Mouse (Mus musculus): Measurements from ENCODE around the gene Rgl2. TPM values are rescaled to one million over a fixed set of nuclear protein-coding genes. Genes with fewer than 3 reads are reported as not detected.
"Not testable (repeated sequence)": the region's sequence is repeated elsewhere in the genome, so short reads cannot be mapped to it uniquely, and the experiment has no call there.

The Rgl2 gene
- total and polyA plus RNA-seq, 2 experiments from 2014 or later: 21.1 to 144 TPM

GRCm38 (mm10) chr17:33950131-33950625 lies 20.8 kb downstream of the Rgl2 start:
- Histone ChIP-seq H3K27me3 (ENCODE audit: control insufficient read depth, insufficient read depth, low read length) (no peaks in the 10 kb centered on the region), H3K9ac (replicated peaks; ENCODE audit: low read depth, low read length) (peak overlapping the region; percentile 57; the same call in 1 of the 2 replicates), H3K36me3 (replicated peaks; ENCODE audit: control insufficient read depth, insufficient read depth, low read length) (peaks cover 24% of the 10 kb centered on the region), H3K4me1 (ENCODE audit: control insufficient read depth, insufficient read depth) (peaks cover 32% of the 10 kb centered on the region), H3K4me3 (ENCODE audit: low read depth, low read length) (peak overlapping the region; percentile 55), H3K4me2 (ENCODE audit: low read depth, low read length) (peak overlapping the region; percentile 90), H3K9me3 (replicated peaks; ENCODE audit: control insufficient read depth, low read length) (no peaks in the 10 kb centered on the region), H3K27ac (ENCODE audit: low read depth) (no peak overlapping the region)
- no peak for TF ChIP-seq CTCF (IDR thresholded peaks at IDR 0.05; ENCODE audit: low read depth)
- DNase-seq (ENCODE audit: low spot score) (no peak), ATAC-seq (ENCODE audit: insufficient read depth, low read depth) (no peak)
- 69% methylated on average over 10 of the region's 10 CpGs for WGBS

- no peaks in the 10 kb centered on the region for H3K9me3 ChIP-seq (replicated peaks; ENCODE audit: control insufficient read depth, low read length)
- H3K4me2 ChIP-seq (ENCODE audit: low read depth, low read length): peak within 1 kb of the TSS; percentile 90
- no peaks in the 10 kb centered on the region for H3K27me3 ChIP-seq (ENCODE audit: control insufficient read depth, insufficient read depth, low read length)
- H3K27ac ChIP-seq (ENCODE audit: low read depth): peak within 1 kb of the TSS; percentile 82
- H3K4me1 ChIP-seq (ENCODE audit: control insufficient read depth, insufficient read depth): peaks cover 32% of the 10 kb centered on the region
- peak within 1 kb of the TSS; percentile 55 for H3K4me3 ChIP-seq (ENCODE audit: low read depth, low read length)
- WGBS: under 1% methylated on average over 43 of the region's 45 CpGs
- ATAC-seq (ENCODE audit: insufficient read depth, low read depth) (peak; percentile 56), DNase-seq (ENCODE audit: low spot score) (peak; percentile 84)
- peaks cover 20% of the 10 kb centered on the region for H3K36me3 ChIP-seq (replicated peaks; ENCODE audit: control insufficient read depth, insufficient read depth, low read length)
- H3K9ac ChIP-seq (replicated peaks; ENCODE audit: low read depth, low read length): peak within 1 kb of the TSS; percentile 57
- TF ChIP-seq CTCF (IDR thresholded peaks at IDR 0.05; ENCODE audit: low read depth) (0 out of 2 replicates have a peak, but pooled peaks have one; percentile 2), EP300 (IDR thresholded peaks at IDR 0.05; ENCODE audit: low read depth) (no peak)
Measured at GRCm38 (mm10) chr17:33951021-33951946, 21.9 kb downstream of the Rgl2 start, which contains the start of gene B3galt4. Gene B3galt4, minus strand, starts transcription at chr17:33951488.

- H3K27me3 ChIP-seq (ENCODE audit: control insufficient read depth, insufficient read depth, low read length); H3K27ac ChIP-seq (ENCODE audit: low read depth); H3K9me3 ChIP-seq (replicated peaks; ENCODE audit: control insufficient read depth, low read length); ATAC-seq (ENCODE audit: insufficient read depth, low read depth); H3K9ac ChIP-seq (replicated peaks; ENCODE audit: low read depth, low read length); H3K4me3 ChIP-seq (ENCODE audit: low read depth, low read length); DNase-seq (ENCODE audit: low spot score): not testable (repeated sequence)
- 78% methylated on average over 13 of the region's 13 CpGs for WGBS
- H3K4me2 ChIP-seq (ENCODE audit: low read depth, low read length): peak overlapping the region; percentile 90; the same call in 1 of the 2 replicates
- H3K4me1 ChIP-seq (ENCODE audit: control insufficient read depth, insufficient read depth): peaks cover 37% of the 10 kb centered on the region
- peaks cover 19% of the 10 kb centered on the region for H3K36me3 ChIP-seq (replicated peaks; ENCODE audit: control insufficient read depth, insufficient read depth, low read length)
Measured at GRCm38 (mm10) chr17:33952015-33952414, 22.7 kb downstream of the Rgl2 start.

GRCm38 (mm10) chr17:33952879-33953278 lies 23.5 kb downstream of the Rgl2 start:
- TF ChIP-seq EP300 (IDR thresholded peaks at IDR 0.05; ENCODE audit: low read depth) (no peak), CTCF (IDR thresholded peaks at IDR 0.05; ENCODE audit: low read depth) (no peak)
- WGBS: 76% methylated on average over 4 of the region's 4 CpGs
- Histone ChIP-seq H3K9me3 (replicated peaks; ENCODE audit: control insufficient read depth, low read length) (no peaks in the 10 kb centered on the region), H3K4me3 (ENCODE audit: low read depth, low read length) (no peak overlapping the region), H3K9ac (replicated peaks; ENCODE audit: low read depth, low read length) (no peak overlapping the region), H3K27ac (ENCODE audit: low read depth) (no peak overlapping the region), H3K4me2 (ENCODE audit: low read depth, low read length) (no peak overlapping the region), H3K36me3 (replicated peaks; ENCODE audit: control insufficient read depth, insufficient read depth, low read length) (peaks cover 19% of the 10 kb centered on the region), H3K27me3 (ENCODE audit: control insufficient read depth, insufficient read depth, low read length) (no peaks in the 10 kb centered on the region), H3K4me1 (ENCODE audit: control insufficient read depth, insufficient read depth) (peaks cover 37% of the 10 kb centered on the region)
- no peak for ATAC-seq (ENCODE audit: insufficient read depth, low read depth)
- no peak for DNase-seq (ENCODE audit: low spot score)

GRCm38 (mm10) chr17:33953310-33953709 lies 24.0 kb downstream of the Rgl2 start:
- Histone ChIP-seq H3K9me3 (replicated peaks; ENCODE audit: control insufficient read depth, low read length) (no peaks in the 10 kb centered on the region), H3K4me2 (ENCODE audit: low read depth, low read length) (no peak overlapping the region), H3K4me3 (ENCODE audit: low read depth, low read length) (no peak overlapping the region), H3K27me3 (ENCODE audit: control insufficient read depth, insufficient read depth, low read length) (no peaks in the 10 kb centered on the region), H3K9ac (replicated peaks; ENCODE audit: low read depth, low read length) (no peak overlapping the region), H3K36me3 (replicated peaks; ENCODE audit: control insufficient read depth, insufficient read depth, low read length) (peaks cover 20% of the 10 kb centered on the region), H3K4me1 (ENCODE audit: control insufficient read depth, insufficient read depth) (peaks cover 37% of the 10 kb centered on the region), H3K27ac (ENCODE audit: low read depth) (no peak overlapping the region)
- ATAC-seq (ENCODE audit: insufficient read depth, low read depth) (no peak), DNase-seq (ENCODE audit: low spot score) (no peak)
- 73% methylated on average over 3 of the region's 3 CpGs for WGBS
- TF ChIP-seq CTCF (IDR thresholded peaks at IDR 0.05; ENCODE audit: low read depth) (no peak), EP300 (IDR thresholded peaks at IDR 0.05; ENCODE audit: low read depth) (no peak)

Data from heart, postnatal 0 days (tissue).